Mouse (Mus musculus): ENCODE measurements around the gene Zfp821. TPM values are rescaled to one million over a fixed set of nuclear protein-coding genes. Genes with fewer than 3 reads are reported as not detected.

Zfp821 gene
- polyA plus RNA-seq, 1 experiment from 2014 or later = 37.7 TPM

- Histone ChIP-seq H3K4me3 (peak within 1 kb of the TSS; percentile 98), H3K9me3 (replicated peaks) (no peaks in the 10 kb centered on the region), H3K27ac (replicated peaks) (peak within 1 kb of the TSS; percentile 95), H3K4me1 (peaks cover 30% of the 10 kb centered on the region), H3K36me3 (peaks cover 11% of the 10 kb centered on the region), H3K27me3 (ENCODE audit: low read depth, poor library complexity, severe bottlenecking) (peaks cover 19% of the 10 kb centered on the region)
- under 1% methylated on average over 57 of the region's 57 CpGs for WGBS
- peak; percentile 98 for DNase-seq (ENCODE audit: low spot score)
Observed at GRCm38 (mm10) chr8:109693146-109693900, 12.0 kb upstream of the Zfp821 start, which contains the start of gene Ist1. TSS of gene Ist1 (minus strand) at chr8:109693260.

- Histone ChIP-seq H3K4me1 (peaks cover 30% of the 10 kb centered on the region), H3K27ac (replicated peaks) (no peak overlapping the region), H3K27me3 (ENCODE audit: low read depth, poor library complexity, severe bottlenecking) (peaks cover 19% of the 10 kb centered on the region), H3K9me3 (replicated peaks) (no peaks in the 10 kb centered on the region), H3K4me3 (peak overlapping the region; percentile 98; the same call in 1 of the 2 replicates), H3K36me3 (peaks cover 9% of the 10 kb centered on the region)
- DNase-seq (ENCODE audit: low spot score) = no peak
- 67% methylated on average over 6 of the region's 6 CpGs for WGBS
Observed at GRCm38 (mm10) chr8:109694154-109694553, 11.2 kb upstream of the Zfp821 start.

- no peak overlapping the region for H3K4me3 ChIP-seq
- H3K4me1 ChIP-seq = peaks cover 9% of the 10 kb centered on the region
- H3K36me3 ChIP-seq = no peaks in the 10 kb centered on the region
- H3K9me3 ChIP-seq (replicated peaks) = no peaks in the 10 kb centered on the region
- DNase-seq (ENCODE audit: low spot score) = no peak
- WGBS = 74% methylated on average over 1 of the region's 1 CpGs
- no peak overlapping the region for H3K27ac ChIP-seq (replicated peaks)
- peaks cover 23% of the 10 kb centered on the region for H3K27me3 ChIP-seq (ENCODE audit: low read depth, poor library complexity, severe bottlenecking)
Observed at GRCm38 (mm10) chr8:109697754-109698153, 7.6 kb upstream of the Zfp821 start.

- Histone ChIP-seq H3K27me3 (ENCODE audit: low read depth, poor library complexity, severe bottlenecking) (peaks cover 30% of the 10 kb centered on the region), H3K27ac (replicated peaks) (no peak overlapping the region), H3K9me3 (replicated peaks) (no peaks in the 10 kb centered on the region), H3K4me3 (no peak overlapping the region), H3K4me1 (peaks cover 8% of the 10 kb centered on the region), H3K36me3 (no peaks in the 10 kb centered on the region)
- WGBS = 71% methylated on average over 3 of the region's 3 CpGs
- no peak for DNase-seq (ENCODE audit: low spot score)
Observed at GRCm38 (mm10) chr8:109698477-109698876, 6.9 kb upstream of the Zfp821 start.

- Histone ChIP-seq H3K9me3 (replicated peaks) (no peaks in the 10 kb centered on the region), H3K36me3 (peaks cover 25% of the 10 kb centered on the region), H3K27ac (replicated peaks) (peak overlapping the region; percentile 100), H3K4me3 (peak overlapping the region; percentile 83), H3K4me1 (peaks cover 30% of the 10 kb centered on the region), H3K27me3 (ENCODE audit: low read depth, poor library complexity, severe bottlenecking) (peaks cover 26% of the 10 kb centered on the region)
- no peak for DNase-seq (ENCODE audit: low spot score)
- 13% methylated on average over 24 of the region's 24 CpGs for WGBS
Observed at GRCm38 (mm10) chr8:109704565-109705319, 604 bp upstream of the Zfp821 start.

GRCm38 (mm10) chr8:109706076-109706873, 929 bp downstream of the Zfp821 start:
- WGBS = 2% methylated on average over 30 of the region's 30 CpGs
- DNase-seq (ENCODE audit: low spot score) = peak; percentile 17

GRCm38 (mm10) chr8:109706874-109707237, 1.5 kb downstream of the Zfp821 start:
- H3K4me1 ChIP-seq = peaks cover 30% of the 10 kb centered on the region
- peaks cover 46% of the 10 kb centered on the region for H3K36me3 ChIP-seq
- H3K27me3 ChIP-seq (ENCODE audit: low read depth, poor library complexity, severe bottlenecking) = peaks cover 26% of the 10 kb centered on the region
- peak overlapping the region; percentile 83 for H3K4me3 ChIP-seq
- WGBS = 42% methylated on average over 2 of the region's 2 CpGs
- DNase-seq (ENCODE audit: low spot score) = peak; percentile 60
- 0 out of 2 replicates have a peak overlapping the region, but pooled peaks have one; percentile 100 for H3K27ac ChIP-seq (replicated peaks)
- no peaks in the 10 kb centered on the region for H3K9me3 ChIP-seq (replicated peaks)

More at GRCm38 (mm10) chr8:109706076-109706873, 929 bp downstream of the Zfp821 start:
- peaks cover 40% of the 10 kb centered on the region for H3K36me3 ChIP-seq
- H3K4me1 ChIP-seq = peaks cover 30% of the 10 kb centered on the region
- H3K4me3 ChIP-seq = peak overlapping the region; percentile 83
- H3K27ac ChIP-seq (replicated peaks) = peak overlapping the region; percentile 100
- no peaks in the 10 kb centered on the region for H3K9me3 ChIP-seq (replicated peaks)
- H3K27me3 ChIP-seq (ENCODE audit: low read depth, poor library complexity, severe bottlenecking) = peaks cover 26% of the 10 kb centered on the region

GRCm38 (mm10) chr8:109707921-109708320, 2.6 kb downstream of the Zfp821 start:
- H3K4me3 ChIP-seq = no peak overlapping the region
- WGBS = 93% methylated on average over 4 of the region's 4 CpGs
- H3K36me3 ChIP-seq = peaks cover 56% of the 10 kb centered on the region
- H3K27me3 ChIP-seq (ENCODE audit: low read depth, poor library complexity, severe bottlenecking) = peaks cover 21% of the 10 kb centered on the region
- no peak for DNase-seq (ENCODE audit: low spot score)
- H3K4me1 ChIP-seq = peaks cover 30% of the 10 kb centered on the region
- H3K9me3 ChIP-seq (replicated peaks) = no peaks in the 10 kb centered on the region
- H3K27ac ChIP-seq (replicated peaks) = no peak overlapping the region

- WGBS = 100% methylated on average over 1 of the region's 1 CpGs
- Histone ChIP-seq H3K9me3 (replicated peaks) (no peaks in the 10 kb centered on the region), H3K4me3 (no peak overlapping the region), H3K27me3 (ENCODE audit: low read depth, poor library complexity, severe bottlenecking) (no peaks in the 10 kb centered on the region), H3K27ac (replicated peaks) (no peak overlapping the region), H3K4me1 (peaks cover 8% of the 10 kb centered on the region), H3K36me3 (peaks cover 100% of the 10 kb centered on the region)
- DNase-seq (ENCODE audit: low spot score) = no peak
Observed at GRCm38 (mm10) chr8:109712521-109712920, 7.2 kb downstream of the Zfp821 start.

GRCm38 (mm10) chr8:109714961-109715360, 9.6 kb downstream of the Zfp821 start:
- 94% methylated on average over 5 of the region's 5 CpGs for WGBS
- Histone ChIP-seq H3K9me3 (replicated peaks) (no peaks in the 10 kb centered on the region), H3K4me3 (no peak overlapping the region), H3K27ac (replicated peaks) (no peak overlapping the region), H3K36me3 (peaks cover 100% of the 10 kb centered on the region), H3K27me3 (ENCODE audit: low read depth, poor library complexity, severe bottlenecking) (no peaks in the 10 kb centered on the region), H3K4me1 (no peaks in the 10 kb centered on the region)
- no peak for DNase-seq (ENCODE audit: low spot score)

GRCm38 (mm10) chr8:109725106-109725505, 19.8 kb downstream of the Zfp821 start:
- Histone ChIP-seq H3K4me3 (no peak overlapping the region), H3K36me3 (peaks cover 100% of the 10 kb centered on the region), H3K27ac (replicated peaks) (no peak overlapping the region), H3K4me1 (no peaks in the 10 kb centered on the region), H3K9me3 (replicated peaks) (no peaks in the 10 kb centered on the region), H3K27me3 (ENCODE audit: low read depth, poor library complexity, severe bottlenecking) (no peaks in the 10 kb centered on the region)
- DNase-seq (ENCODE audit: low spot score) = no peak
- WGBS = 85% methylated on average over 3 of the region's 3 CpGs

- Histone ChIP-seq H3K27ac (replicated peaks) (no peak overlapping the region), H3K4me3 (no peak overlapping the region), H3K9me3 (replicated peaks) (no peaks in the 10 kb centered on the region), H3K4me1 (peaks cover 4% of the 10 kb centered on the region), H3K27me3 (ENCODE audit: low read depth, poor library complexity, severe bottlenecking) (no peaks in the 10 kb centered on the region), H3K36me3 (peaks cover 92% of the 10 kb centered on the region)
- 77% methylated on average over 3 of the region's 3 CpGs for WGBS
- DNase-seq (ENCODE audit: low spot score) = no peak
Observed at GRCm38 (mm10) chr8:109731012-109731411, 25.7 kb downstream of the Zfp821 start.
